Mouse (Mus musculus): ENCODE data around the gene Trib3.
A peak's percentile ranks its signal among the peaks of the same experiment; 100 is the strongest.
"Not testable (repeated sequence)": the region's sequence is repeated elsewhere in the genome, so short reads cannot be mapped to it uniquely, and the experiment has no call there.

The Trib3 gene

DNA sequence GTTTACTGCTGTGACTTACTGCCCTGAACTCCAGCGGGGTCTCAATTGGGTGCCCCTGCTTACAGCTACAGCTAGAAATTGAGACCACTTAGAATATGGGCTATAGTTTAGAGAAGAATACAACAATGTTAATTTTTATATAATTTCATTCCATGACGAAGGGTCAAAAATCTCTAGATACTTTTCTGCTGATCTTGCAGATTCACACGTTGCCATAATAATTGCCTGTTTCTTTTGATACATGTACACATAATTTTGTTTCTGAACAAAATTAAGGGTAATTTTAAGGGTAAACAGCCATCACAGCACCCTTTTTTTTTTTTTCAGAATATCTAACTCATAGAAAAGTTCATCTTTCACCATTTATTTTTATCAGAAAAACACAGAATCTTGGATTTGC is 36.6 kb downstream of the Trib3 start:
- DNase-seq, result no peak

DNA sequence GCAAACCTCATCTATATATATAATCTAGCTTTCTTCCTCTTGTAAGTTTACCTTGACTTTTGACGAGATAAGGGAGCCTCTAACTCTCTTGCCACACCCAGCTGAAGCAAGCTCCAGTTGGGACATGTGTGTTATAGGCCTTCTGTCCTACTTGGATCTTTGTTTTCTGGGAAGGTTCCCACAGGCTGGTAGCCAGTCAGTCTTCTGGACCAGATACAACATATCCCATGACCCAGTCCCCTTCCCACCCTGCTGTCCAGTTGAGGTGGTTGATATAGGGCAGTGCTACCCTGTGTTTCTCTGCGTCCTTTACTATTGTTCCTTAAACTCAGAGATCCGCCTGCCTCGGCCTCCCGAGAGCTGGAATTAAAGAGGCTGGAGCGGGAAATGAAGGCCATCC is 38.4 kb downstream of the Trib3 start:
- no peak for DNase-seq

- DNase-seq, result no peak
Measured at GRCm38 (mm10) chr2:152303781-152304180, 40.1 kb downstream of the Trib3 start.

DNA sequence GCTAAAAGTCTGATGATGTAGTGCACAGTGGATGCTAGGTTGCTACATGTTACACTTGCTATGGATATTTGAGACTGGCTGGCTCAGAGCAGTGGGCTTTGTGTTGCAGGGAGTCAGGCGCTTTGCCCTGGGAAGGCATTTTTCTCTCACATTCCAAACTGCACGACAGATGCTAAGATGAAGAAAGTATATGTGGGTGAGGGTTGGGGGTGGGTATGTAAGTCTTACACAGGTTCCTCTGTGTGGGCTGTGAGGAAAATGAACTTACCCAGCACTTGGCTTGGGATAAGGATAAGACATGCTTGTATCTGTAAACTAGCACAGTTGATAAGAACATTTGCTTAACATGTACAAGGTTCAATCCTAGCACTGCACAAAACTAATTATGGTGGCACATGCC is 41.0 kb downstream of the Trib3 start:
- no peak for DNase-seq

- no peak for DNase-seq
Measured at GRCm38 (mm10) chr2:152294541-152294940, 49.3 kb downstream of the Trib3 start.

GRCm38 (mm10) chr2:152293727-152294475 is 49.9 kb downstream of the Trib3 start, which contains the start of gene Tbc1d20:
Gene Tbc1d20 (plus strand): TSS chr2:152293828.
- DNase-seq, result peak; percentile 95

DNA sequence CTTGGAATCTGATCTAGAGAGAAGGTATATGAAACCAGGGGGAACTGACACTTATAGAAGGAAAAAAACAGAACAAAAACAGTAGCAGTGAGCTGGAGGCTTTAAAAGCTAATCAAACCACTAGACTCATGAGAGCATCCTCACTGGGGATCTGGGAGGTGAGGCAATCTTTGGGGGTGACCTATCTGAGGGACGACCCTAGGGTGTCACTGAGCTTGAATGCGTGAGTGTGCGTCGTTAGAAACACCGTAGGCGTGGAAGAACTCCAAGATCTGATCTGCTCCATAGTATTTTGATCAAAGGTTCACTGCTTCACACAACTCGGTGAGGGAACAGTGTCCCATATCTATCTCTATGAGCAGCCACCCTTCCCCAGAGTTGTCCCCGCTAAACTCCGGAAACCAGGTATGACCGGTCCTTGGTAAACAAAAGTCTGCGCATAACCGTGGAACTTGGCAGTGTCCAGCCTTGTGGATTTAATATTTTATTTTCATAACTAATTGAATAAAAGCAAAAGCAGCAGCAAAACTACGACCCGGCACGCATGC is 50.6 kb downstream of the Trib3 start:
- DNase-seq, result no peak

GRCm38 (mm10) chr2:152292475-152292874 is 51.4 kb downstream of the Trib3 start:
- DNase-seq, result no peak

DNA sequence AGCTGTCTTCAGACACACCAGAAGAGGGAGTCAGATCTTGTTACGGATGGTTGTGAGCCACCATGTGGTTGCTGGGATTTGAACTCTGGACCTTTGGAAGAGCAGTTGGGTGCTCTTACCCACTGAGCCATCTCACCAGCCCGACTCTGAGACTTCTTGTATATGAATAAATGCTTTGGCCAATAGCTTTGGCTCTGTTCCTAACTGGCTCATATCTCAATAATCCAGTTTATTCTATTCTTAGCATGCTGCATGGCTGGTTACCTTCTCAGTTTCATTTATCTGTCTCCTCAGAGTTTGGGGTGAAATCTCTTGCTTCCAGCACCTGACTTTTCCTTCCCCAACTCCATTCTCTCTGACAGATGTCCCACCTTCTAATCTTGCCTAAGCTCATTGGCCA is 54.2 kb downstream of the Trib3 start:
- not testable (repeated sequence) for DNase-seq

DNA sequence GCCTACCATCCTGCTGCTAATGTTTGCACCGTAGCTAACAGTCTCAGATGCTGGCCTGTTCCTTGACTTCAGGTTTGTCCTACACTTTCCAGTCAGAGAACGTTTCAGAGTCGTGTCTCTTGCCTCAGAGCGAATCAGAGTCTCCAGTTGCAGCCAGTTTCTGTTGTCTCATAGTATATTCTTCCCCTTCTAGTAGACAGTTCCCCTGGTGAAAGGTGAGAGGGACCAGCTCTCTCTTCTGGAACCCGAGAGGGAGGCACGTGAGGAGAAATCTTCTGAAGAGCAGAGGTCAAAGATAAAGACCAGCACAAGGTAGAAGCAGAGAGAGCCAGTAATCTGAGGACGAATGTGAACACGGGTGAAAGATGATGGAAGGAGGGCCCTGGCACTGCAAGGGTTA is 55.8 kb downstream of the Trib3 start:
- no peak for DNase-seq

DNA sequence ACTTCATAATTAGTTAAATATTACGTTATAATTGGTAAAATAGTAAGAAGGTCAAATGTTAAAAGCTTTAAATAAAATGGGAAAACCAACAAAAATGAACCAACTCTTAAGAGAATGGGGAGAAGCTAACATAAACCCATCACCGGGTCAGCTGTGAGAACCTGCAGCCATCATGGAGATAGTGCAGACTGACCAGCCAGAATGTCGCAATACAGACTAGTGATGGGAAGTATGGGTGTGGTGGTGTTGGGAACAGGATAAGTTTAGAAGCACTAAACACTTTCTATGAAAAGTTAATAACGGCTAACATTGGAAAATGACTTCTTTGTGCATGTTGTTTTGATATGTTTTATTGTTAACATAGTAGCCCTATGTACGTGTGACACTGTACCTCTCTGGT is 56.3 kb downstream of the Trib3 start:
- no peak for DNase-seq
